Mouse (Mus musculus): ENCODE data around the gene Gm8914.
"Not testable (repeated sequence)": the region's sequence is repeated elsewhere in the genome, so short reads cannot be mapped to it uniquely, and the experiment has no call there.

The Gm8914 gene

DNA sequence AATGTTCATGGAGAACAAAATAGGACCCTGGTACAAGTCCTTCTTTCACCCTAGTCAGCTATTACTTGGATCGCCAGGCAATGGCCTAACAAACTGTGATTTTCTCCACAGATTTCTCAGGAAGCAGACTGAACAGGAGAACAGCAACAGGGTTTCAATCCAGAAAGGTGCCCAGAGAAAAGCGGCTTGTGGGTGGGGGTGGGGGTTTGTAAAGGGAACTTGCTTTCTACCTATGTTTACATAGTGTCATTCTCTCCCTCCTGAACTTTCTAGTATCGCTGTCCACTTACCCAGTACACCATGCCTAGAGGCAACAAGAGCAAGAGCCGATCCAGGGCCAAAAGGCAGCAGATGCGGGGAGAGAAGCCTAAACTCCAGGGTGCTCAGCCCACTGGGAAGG is at the start of gene Gm8914:
Gene Gm8914 (plus strand): TSS at position 301 of the 400 bp plus-strand sequence.
- DNase-seq (ENCODE audit: low read depth) = not testable (repeated sequence)

Measured in NIH3T3 (cell line).